Mouse (Mus musculus): ENCODE measurements at regions not wholly inside any gene's neighbourhood (a gene's known extent, or its start where the extent isn't known, plus 50 kb on each side); places are given as distances from the start of the nearest gene placed in this dataset.

- no peak for DNase-seq (ENCODE audit: low spot score in 2 of 2)
Measured at GRCm38 (mm10) chr15:10767535-10767934, 53.1 kb upstream of the Rai14 start.

DNA sequence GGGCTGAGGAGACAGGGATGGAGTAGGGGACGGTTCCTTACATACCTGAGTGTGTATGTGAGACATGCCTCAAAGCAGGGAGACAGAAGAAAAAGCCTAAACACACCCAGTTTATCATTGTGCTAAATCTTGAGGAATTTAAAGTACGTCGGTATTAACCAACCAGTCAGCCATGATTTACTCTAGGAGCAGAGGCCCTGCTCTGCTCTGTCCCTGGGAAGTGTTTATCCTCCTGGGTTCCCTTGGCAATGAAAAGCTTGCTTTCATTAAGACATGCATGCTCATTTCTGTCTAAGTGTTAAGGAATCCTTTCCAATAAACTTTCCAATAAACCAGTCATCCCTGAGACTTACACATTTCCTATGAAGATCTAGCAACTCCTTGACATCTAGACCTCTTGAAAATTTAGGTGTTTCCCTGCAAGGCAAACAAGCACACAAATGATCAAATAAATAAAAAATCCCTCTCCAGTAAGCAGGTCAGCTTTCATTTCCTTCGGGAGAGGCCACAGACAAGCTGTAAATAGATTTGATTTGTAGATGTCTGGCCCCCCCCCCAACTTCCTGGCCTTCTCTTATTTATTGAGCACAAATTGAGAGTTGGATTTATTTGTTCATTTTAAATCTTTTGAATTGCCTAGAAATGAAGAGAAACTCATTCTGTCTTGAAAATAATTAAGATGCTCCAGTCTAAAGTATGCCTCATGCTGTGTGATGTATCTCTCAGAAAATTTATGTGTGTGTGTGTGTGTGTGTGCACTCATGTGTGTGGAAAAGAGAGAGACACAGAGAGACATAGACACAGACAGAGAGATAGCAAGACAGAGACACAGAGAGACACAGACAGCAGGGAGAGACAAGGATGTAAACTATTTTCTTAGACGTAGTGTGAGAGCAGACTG, 56.2 kb upstream of the Rai14 start:
- no peak for DNase-seq (ENCODE audit: low spot score in 2 of 2)

DNA sequence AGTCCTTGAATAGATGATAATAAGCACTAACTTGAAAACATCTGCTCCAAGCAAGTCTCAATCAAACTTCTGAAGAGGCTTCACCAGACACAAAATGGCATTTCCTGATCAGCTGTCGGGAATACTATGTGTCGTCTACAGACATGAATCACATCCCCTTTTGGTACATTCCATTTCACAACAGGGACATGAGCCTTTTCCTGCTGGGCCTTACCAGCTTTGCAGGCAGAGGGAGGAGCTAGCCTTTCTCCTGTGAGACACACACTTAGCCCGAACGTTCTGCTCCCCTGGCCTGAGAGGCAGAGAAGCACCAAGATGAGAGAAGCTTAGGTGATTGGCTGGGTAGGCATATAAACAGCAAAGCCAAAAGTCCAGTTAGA, 56.9 kb upstream of the Rai14 start:
- DNase-seq (ENCODE audit: low spot score in 2 of 2): no peak

GRCm38 (mm10) chr15:10779941-10780620, 65.7 kb upstream of the Rai14 start:
- no peak for DNase-seq (ENCODE audit: low spot score in 2 of 2)

DNA sequence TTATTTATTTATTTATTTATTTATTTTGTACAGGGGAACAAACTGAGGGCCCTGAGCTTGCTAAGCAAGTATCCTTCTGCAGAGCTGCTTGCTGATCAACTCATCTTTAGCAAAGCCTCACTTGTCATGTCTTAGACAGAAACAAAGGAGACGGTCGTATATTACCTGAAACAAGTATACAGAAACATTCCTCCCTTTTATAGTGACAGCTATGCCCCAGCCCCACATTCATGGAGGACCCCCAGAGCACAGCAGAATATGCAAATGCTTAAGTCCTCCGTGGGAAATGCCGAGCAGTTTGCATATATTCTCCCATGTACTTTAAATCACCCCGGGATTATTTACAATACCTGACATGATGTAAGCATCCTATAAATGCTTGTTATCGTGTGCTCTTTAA, 74.9 kb upstream of the Rai14 start:
- DNase-seq (ENCODE audit: low spot score in 2 of 2): no peak

- no peak for DNase-seq (ENCODE audit: low spot score in 2 of 2)
Measured at GRCm38 (mm10) chr15:10790862-10791497, 76.6 kb upstream of the Rai14 start.

DNA sequence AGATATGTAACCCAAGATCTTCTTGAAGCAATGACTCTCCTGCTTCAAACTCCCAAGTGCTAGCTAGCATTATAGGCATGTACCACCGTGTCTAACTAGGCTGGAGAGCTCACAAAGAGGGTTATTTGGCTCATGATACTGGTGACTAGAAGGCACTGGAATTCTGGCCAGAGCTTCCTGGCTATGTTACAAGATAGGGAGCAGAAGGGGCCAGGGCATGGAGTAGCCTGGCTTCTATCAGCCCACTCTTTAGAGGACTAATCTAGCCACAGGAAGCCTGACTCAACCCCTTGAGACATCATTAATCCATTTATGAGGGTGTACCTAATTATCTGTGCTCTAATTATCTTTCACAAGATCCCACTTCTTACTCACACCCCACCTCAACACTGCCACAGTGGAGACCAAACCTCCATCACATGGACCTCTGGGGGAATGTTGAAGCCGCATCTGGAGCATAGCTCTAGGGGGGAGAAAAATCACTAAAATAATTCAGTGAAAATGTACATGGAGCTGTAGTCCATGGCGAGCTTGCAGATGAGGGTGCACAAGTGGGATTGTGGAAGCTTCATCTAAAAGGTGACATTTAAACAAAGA, 77.2 kb upstream of the Rai14 start:
- no peak for DNase-seq (ENCODE audit: low spot score in 2 of 2)

DNA sequence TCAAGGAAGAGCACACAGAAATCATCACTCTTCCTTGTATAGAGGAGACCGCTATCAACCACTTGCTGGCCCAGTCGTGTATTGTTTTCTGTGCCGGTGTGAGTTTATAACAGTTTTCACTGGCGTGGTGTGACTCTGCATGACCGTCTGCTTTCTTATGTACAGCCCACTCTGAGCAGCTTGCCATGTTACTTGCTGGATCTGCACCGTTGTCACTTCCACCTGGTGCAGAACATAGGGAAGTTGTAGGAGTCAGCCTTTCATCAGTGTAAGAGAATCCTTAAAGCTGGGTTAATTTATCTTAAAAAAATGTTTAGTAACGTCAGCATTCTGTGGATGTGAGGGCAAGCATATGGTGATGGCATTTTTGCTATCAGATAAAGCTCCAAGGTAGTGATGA, 77.7 kb upstream of the Rai14 start:
- DNase-seq (ENCODE audit: low spot score in 2 of 2): no peak

DNA sequence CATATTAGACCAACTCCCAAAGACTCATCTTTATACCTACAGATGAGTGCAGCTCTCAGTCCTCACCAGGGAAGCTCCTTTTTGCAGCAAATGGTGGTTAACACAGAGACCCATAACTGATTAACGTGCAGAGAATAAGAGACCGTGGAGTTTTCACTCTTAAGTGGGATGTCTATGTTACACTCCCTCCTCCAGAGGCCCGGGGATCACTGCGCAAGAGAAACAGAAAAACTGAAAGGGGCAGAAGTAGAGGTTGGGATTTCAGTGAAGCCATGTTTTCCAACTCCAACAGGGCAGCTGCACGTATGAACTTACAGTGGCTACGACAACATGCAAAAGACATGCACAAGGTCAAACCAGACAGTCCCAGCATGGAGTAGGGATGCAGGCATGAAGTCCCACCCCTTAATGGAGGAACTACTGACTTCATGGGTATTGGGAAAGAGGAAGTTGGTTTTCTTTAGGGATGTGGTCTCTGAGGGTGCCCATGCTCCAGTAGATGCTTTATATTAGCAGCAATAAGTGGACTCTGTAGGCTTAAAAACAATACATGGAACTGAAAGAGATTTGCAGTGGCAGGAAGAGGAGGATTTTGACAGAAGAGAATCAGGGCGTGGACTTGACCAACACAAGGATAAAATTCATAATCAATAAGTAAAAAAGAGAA, 80.8 kb upstream of the Rai14 start:
- DNase-seq (ENCODE audit: low spot score in 2 of 2): no peak

GRCm38 (mm10) chr15:10799656-10800055, 85.2 kb upstream of the Rai14 start:
- DNase-seq (ENCODE audit: low spot score in 2 of 2): no peak

- DNase-seq (ENCODE audit: low spot score in 2 of 2): no peak
Measured at GRCm38 (mm10) chr15:10814195-10814594, 99.8 kb upstream of the Rai14 start.

DNA sequence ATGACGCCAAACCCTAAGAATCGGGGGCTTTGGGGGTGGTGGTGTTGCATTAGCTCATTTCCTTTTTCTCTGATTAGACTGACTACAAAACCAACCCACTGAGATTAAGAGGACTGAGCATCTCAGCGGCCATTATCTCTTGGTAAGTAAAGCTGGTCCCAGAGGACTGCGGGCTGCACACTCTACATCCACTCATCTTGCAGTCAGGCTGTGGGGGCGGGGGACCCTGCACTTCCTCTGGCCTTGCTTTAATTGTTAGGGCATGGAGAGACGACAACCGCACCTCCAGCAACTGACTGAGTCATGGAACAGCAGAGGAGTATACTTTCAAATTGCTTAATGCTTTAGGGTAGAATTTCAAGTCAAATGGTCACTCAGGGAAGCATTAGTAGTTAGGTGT, 100.3 kb upstream of the Rai14 start:
- DNase-seq (ENCODE audit: low spot score in 2 of 2): no peak

- peak; percentile 31 to 41 for DNase-seq (ENCODE audit: low spot score in 2 of 2)
Measured at GRCm38 (mm10) chr15:10816213-10816621, 101.8 kb upstream of the Rai14 start.

DNA sequence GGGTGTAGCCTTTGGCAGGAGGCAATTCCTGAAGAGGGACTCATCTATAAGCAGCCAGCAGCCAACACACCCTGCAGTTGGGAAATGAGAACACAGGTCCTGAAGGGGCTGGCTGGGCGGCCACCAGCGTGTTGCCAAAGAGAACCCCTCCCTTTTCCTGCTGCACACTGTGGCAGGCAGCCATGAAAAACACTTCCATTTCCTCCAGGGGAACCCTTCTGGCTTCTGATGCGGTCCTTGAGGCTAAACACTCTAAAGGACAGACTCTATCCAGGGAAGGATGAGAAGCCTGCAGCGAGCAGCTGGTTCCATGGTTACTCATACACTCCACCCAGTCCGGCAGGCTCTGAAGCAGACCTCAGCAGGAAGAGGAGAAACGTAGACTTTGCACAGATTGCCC, 103.8 kb upstream of the Rai14 start:
- DNase-seq (ENCODE audit: low spot score in 2 of 2): peak; percentile 26 to 27

DNA sequence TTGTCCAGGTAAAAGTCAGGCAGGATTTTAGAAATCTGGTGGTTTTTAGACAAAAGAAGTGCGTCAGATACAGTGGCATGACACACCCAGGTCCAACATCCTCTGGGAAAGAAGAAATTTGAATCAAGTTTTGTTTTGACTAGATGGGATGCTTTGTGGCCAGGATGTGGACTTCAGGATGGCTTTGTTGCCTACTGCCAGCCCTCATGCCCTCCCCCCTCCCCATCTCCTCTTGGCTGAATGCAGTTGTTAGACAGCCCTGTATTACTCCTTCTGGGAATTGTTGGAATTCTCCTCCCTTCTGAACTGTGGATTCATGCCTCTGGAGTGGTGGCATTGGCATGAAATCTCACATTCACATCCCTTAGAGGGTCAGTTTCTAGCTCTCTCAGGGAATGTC, 104.3 kb upstream of the Rai14 start:
- no peak for DNase-seq (ENCODE audit: low spot score in 2 of 2)

DNA sequence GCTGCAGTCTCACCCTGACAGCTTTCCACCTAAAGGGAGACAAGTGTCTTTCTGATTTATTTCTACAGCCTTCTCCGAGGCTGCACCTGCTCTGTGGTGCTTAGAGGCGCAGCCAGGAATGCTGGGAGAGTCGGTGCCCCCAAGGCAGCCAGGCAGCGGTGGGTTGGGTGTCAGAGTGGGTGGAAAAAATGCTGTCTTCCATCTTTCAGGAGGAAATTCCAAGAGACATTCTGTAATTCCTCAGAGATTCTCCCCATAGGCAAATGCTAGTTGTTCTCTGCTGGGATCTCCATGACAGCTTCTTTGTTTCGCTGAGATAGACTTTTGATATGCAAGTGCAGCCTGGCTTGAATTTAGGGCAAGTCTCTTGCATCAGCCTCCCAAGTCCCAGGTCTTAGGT, 109.5 kb upstream of the Rai14 start:
- DNase-seq (ENCODE audit: low spot score in 2 of 2): peak; percentile 20 to 26

DNA sequence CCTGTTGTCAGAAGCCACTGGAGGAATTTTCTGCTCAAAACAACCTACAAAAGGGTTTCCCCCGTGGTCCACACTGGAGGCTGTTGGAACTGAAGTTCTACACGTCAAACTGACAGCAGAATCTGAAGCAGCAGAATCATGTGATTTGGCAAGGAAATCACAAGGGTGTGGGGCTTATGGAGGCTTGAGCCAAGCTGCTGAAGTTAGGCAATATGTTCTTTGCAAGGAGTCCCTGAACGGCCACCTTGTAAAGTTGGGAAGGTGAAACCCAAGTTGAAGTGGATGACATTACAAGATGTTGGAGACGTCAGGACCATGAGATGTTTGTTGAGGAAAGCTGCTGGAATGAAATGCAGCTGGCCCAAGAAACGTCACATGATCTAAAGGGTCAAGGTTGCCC, 115.2 kb upstream of the Rai14 start:
- DNase-seq (ENCODE audit: low spot score in 2 of 2): no peak

DNA sequence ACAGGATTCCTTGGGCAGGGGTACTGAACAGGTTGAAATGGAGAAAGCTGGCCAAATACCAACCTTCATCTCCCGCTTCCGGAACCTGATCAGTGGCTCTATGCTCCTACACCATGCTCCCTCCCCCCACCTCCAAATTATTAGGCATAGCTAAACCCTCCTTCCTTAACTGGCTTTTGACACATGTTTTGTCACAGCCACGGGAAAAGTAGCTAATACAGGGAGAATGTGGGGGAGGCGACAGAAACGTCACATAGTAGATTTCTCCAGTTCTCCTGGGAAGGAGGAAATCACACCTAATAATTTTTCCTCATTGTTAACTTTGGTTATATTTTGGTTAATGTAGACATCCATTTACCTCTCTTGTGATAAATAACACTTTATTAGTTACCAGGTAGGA, 116.1 kb upstream of the Rai14 start:
- no peak for DNase-seq (ENCODE audit: low spot score in 2 of 2)

- DNase-seq (ENCODE audit: low spot score in 2 of 2): no peak
Measured at GRCm38 (mm10) chr15:10831106-10831505, 116.7 kb upstream of the Rai14 start.

DNA sequence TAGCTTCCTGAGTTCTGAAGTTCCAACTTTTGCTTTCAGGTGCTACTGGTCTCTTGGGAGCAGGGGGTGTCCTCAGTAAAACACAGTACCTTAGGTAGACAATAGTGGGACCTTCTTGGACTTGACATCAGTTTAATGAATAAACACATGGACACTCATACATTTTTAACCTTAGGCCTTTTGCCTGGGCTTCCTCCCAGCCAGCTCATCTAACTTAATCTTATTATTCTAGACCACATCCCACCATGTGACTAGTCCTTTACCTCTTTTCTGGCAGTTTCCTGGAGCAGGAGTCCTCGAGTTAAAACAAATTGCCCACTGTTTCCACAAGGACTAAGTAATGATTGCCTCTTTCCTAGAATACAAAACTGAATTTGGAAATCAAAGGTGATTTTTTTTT, 117.9 kb upstream of the Rai14 start:
- no peak for DNase-seq (ENCODE audit: low spot score in 2 of 2)

GRCm38 (mm10) chr15:10833866-10834571, 118.1 kb upstream of the C1qtnf3 start:
- DNase-seq (ENCODE audit: low spot score in 2 of 2): no peak
